ENCODE assay signal across 10 mouse cellular contexts in genomic region chr11:55027204-55027855, GRCm38 (mm10). TPM values are rescaled to one million over a fixed set of nuclear protein-coding genes. Genes with fewer than 3 reads are reported as not detected.
DNase-seq lines count a peak whose midpoint lies in the region; ATAC-seq and TF ChIP-seq lines count a peak whose summit lies in the region.
"Had no signal": no experiment of that assay in that cellular context is flagged by ENCODE, and none has a peak within 500 bp of the region (broad histone marks: within the 10 kb centered on the region; RNA-seq: fewer than 3 reads in every experiment).

No protein-coding gene starts in this region.

- H3K9me3 ChIP-seq in ES-Bruce4 (replicated peaks; ENCODE audit: control insufficient read depth, insufficient read depth, low read length, poor library complexity, severe bottlenecking) = no peaks in the 10 kb centered on the region
- no peaks in the 10 kb centered on the region for H3K9me3 ChIP-seq in embryonic facial prominence, embryonic 13.5 days
- no peaks in the 10 kb centered on the region for H3K9me3 ChIP-seq in limb, embryonic 15.5 days

- no peak overlapping the region for H3K9ac ChIP-seq in ES-Bruce4 (ENCODE audit: low read depth, poor library complexity, severe bottlenecking)
- H3K9ac ChIP-seq in embryonic facial prominence, embryonic 13.5 days = no peak overlapping the region
- no peak overlapping the region for H3K9ac ChIP-seq in limb, embryonic 15.5 days
- H3K9ac ChIP-seq: liver, embryonic 14.5 days had no signal

- H3K4me1 ChIP-seq in kidney, adult 2 months (ENCODE audit: control insufficient read depth, insufficient read depth, low read length) = peaks cover 46% of the 10 kb centered on the region
- H3K4me1 ChIP-seq in ES-Bruce4 (ENCODE audit: control insufficient read depth, insufficient read depth, low read length) = peaks cover 21% of the 10 kb centered on the region
- H3K4me1 ChIP-seq in embryonic facial prominence, embryonic 13.5 days = peaks cover 79% of the 10 kb centered on the region
- peaks cover 90% of the 10 kb centered on the region for H3K4me1 ChIP-seq in limb, embryonic 15.5 days

- H3K36me3 ChIP-seq in kidney, adult 2 months (ENCODE audit: control insufficient read depth, insufficient read depth, low read length) = no peaks in the 10 kb centered on the region
- no peaks in the 10 kb centered on the region for H3K36me3 ChIP-seq in ES-Bruce4 (ENCODE audit: control insufficient read depth, insufficient read depth, low read length, poor library complexity, severe bottlenecking)
- H3K36me3 ChIP-seq in embryonic facial prominence, embryonic 13.5 days = peaks cover 18% of the 10 kb centered on the region
- peaks cover 11% of the 10 kb centered on the region for H3K36me3 ChIP-seq in limb, embryonic 15.5 days

- 70% methylated on average over 2 of the region's 2 CpGs for whole genome bisulfite sequencing in kidney, adult 2 months
- 37% methylated on average over 2 of the region's 2 CpGs for WGBS in embryonic facial prominence, embryonic 13.5 days
- WGBS in limb, embryonic 15.5 days = 50% methylated on average over 2 of the region's 2 CpGs

- H3K27ac ChIP-seq in kidney, adult 2 months (ENCODE audit: insufficient read depth, low read depth, low read length) = peak overlapping the region; percentile 70
- H3K27ac ChIP-seq in ES-Bruce4 (ENCODE audit: insufficient read depth, low read length) = no peak overlapping the region
- peak overlapping the region; percentile 51 for H3K27ac ChIP-seq in embryonic facial prominence, embryonic 13.5 days
- H3K27ac ChIP-seq in limb, embryonic 15.5 days = peak overlapping the region; percentile 96
- H3K27ac ChIP-seq: liver, embryonic 14.5 days had no signal

- TF ChIP-seq CTCF in kidney, adult 2 months (conservative IDR thresholded peaks at IDR 0.05; ENCODE audit: insufficient read depth, insufficient read length, low read depth, low read length) = no peak
- TF ChIP-seq CTCF in ES-Bruce4 (IDR thresholded peaks at IDR 0.05; ENCODE audit: low read depth, low read length) = no peak

- peak overlapping the region; percentile 7; the same call in 1 of the 2 replicates for H3K4me2 ChIP-seq in embryonic facial prominence, embryonic 13.5 days
- H3K4me2 ChIP-seq in limb, embryonic 15.5 days = no peak overlapping the region

- peak; percentile 51; the same call in 1 of the 2 replicates for TF ChIP-seq EP300 in ES-Bruce4 (IDR thresholded peaks at IDR 0.05; ENCODE audit: insufficient read depth, low read depth, low read length)

- H3K27me3 ChIP-seq in kidney, adult 2 months (replicated peaks; ENCODE audit: control insufficient read depth, insufficient read depth, low read length) = no peaks in the 10 kb centered on the region
- H3K27me3 ChIP-seq in ES-Bruce4 (ENCODE audit: control insufficient read depth, insufficient read depth, low read length, poor library complexity, severe bottlenecking) = no peaks in the 10 kb centered on the region
- H3K27me3 ChIP-seq in embryonic facial prominence, embryonic 13.5 days = no peaks in the 10 kb centered on the region
- H3K27me3 ChIP-seq in limb, embryonic 15.5 days = no peaks in the 10 kb centered on the region

- ATAC-seq in embryonic facial prominence, embryonic 13.5 days (ENCODE audit: insufficient number of reproducible peaks, insufficient read depth, low FRiP score, low TSS enrichment, low read depth) = no peak
- no peak for ATAC-seq in limb, embryonic 15.5 days (ENCODE audit: insufficient number of reproducible peaks, low FRiP score, low TSS enrichment, low read depth)
- no peak for ATAC-seq in erythroblast, adult 5-6 weeks (replicated peaks; ENCODE audit: low FRiP score, poor library complexity, severe bottlenecking)

- H3K4me3 ChIP-seq in kidney, adult 2 months (ENCODE audit: insufficient read depth, low read depth, low read length) = no peak overlapping the region
- no peak overlapping the region for H3K4me3 ChIP-seq in ES-Bruce4 (ENCODE audit: low read depth, low read length)
- H3K4me3 ChIP-seq in embryonic facial prominence, embryonic 13.5 days = no peak overlapping the region
- no peak overlapping the region for H3K4me3 ChIP-seq in limb, embryonic 15.5 days

- DNase-seq in kidney, adult 2 months = peak; percentile 49
- DNase-seq in kidney, adult 11 months = no peak
- no peak for DNase-seq in T-cell, adult 2 months (ENCODE audit: low spot score)
- DNase-seq in frontal cortex, postnatal 36 days (ENCODE audit: low spot score in 2 of 2) = no peak
- DNase-seq: gastrocnemius, postnatal 14 days had no signal

- TF ChIP-seq POLR2A in kidney, adult 2 months (IDR thresholded peaks at IDR 0.05; ENCODE audit: low read depth, low read length) = no peak
- TF ChIP-seq POLR2A in ES-Bruce4 (IDR thresholded peaks at IDR 0.05; ENCODE audit: insufficient read depth, low read length) = no peak

RNA-seq across cellular contexts. Expression of gene Anxa6, which starts 5.9 kb away (rescaled TPM):
- 76.5 and 87.9 TPM in 2 replicates for polyA plus RNA-seq in kidney, adult 2 months (2012; rRNA removed)
- polyA plus RNA-seq in ES-Bruce4 (2011; ENCODE audit: insufficient read depth, insufficient read length, low read depth, missing spikeins) = 74.2 and 76.1 TPM in 2 replicates
- polyA plus RNA-seq in embryonic facial prominence, embryonic 13.5 days (2015; fragmentation: Nextera tagmentation; extraction: Ambion mirVana) = 246 and 262 TPM in 2 replicates
- 380 and 403 TPM in 2 replicates for polyA plus RNA-seq in limb, embryonic 15.5 days (2015; fragmentation: Nextera tagmentation; extraction: Ambion mirVana)
- total RNA-seq in erythroblast, adult 5-6 weeks (2015; ENCODE audit: low replicate concordance) = 9.2 and 10.4 TPM in 2 replicates
- total RNA-seq in erythroblast, adult 5-6 weeks (2017; ENCODE audit: low replicate concordance) = 12.7 and 14.0 TPM in 2 replicates

RNA-seq across cellular contexts. Expression of gene Ccdc69, which starts 50.6 kb away (rescaled TPM):
- polyA plus RNA-seq in kidney, adult 2 months (2012; rRNA removed) = 1.6 and 2.0 TPM in 2 replicates
- polyA plus RNA-seq in ES-Bruce4 (2011; ENCODE audit: insufficient read depth, insufficient read length, low read depth, missing spikeins) = not detected in 2 replicates
- polyA plus RNA-seq in embryonic facial prominence, embryonic 13.5 days (2015; fragmentation: Nextera tagmentation; extraction: Ambion mirVana) = 0.27 and 0.41 TPM in 2 replicates
- polyA plus RNA-seq in limb, embryonic 15.5 days (2015; fragmentation: Nextera tagmentation; extraction: Ambion mirVana) = 1.7 and 3.8 TPM in 2 replicates
- 3.1 and 6.7 TPM in 2 replicates for total RNA-seq in erythroblast, adult 5-6 weeks (2015; ENCODE audit: low replicate concordance)
- total RNA-seq in erythroblast, adult 5-6 weeks (2017; ENCODE audit: low replicate concordance) = 6.0 and 6.6 TPM in 2 replicates
